Mouse (Mus musculus): ENCODE measurements around the gene Ick. TPM values are rescaled to one million over a fixed set of nuclear protein-coding genes. Genes with fewer than 3 reads are reported as not detected.
"Not testable (repeated sequence)": the region's sequence is repeated elsewhere in the genome, so short reads cannot be mapped to it uniquely, and the experiment has no call there.

Ick gene
- 3.4 to 5.2 TPM (median 3.9 TPM) in 3 replicates for total RNA-seq (2017)

DNA sequence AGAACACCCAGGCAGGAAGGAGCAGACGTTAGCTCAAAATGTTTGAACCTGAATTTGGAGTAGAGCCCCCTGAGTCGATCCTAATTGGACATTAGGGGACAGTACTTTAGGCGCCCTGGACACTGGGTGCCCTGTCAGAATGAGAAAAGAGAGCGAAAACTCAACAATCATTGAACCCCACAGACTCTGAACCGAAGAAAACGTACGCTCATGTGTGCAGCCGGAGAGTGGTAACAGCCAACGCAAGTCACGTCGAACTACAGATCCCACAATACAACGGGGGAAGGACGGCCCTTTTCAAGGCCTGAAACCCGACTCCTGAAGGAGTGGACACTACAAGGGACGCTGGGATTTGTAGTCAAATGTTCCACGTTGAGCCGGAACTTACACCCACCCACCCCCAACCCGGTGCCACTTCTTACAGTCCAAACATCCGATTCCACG, at the start of gene Ick, which contains the start of gene Fbxo9:
TSS of gene Ick (plus strand) at position 397 of the 444 bp plus-strand sequence.
TSS of gene Fbxo9 (minus strand) at position 270 of the 444 bp plus-strand sequence.
- peak; percentile 94 for ATAC-seq (replicated peaks; ENCODE audit: insufficient number of reproducible peaks, low FRiP score, low TSS enrichment, poor library complexity, severe bottlenecking)

GRCm38 (mm10) chr9:78059525-78060120, 49.4 kb upstream of the Ick start:
- no peak for ATAC-seq (replicated peaks; ENCODE audit: insufficient number of reproducible peaks, low FRiP score, low TSS enrichment, poor library complexity, severe bottlenecking)

DNA sequence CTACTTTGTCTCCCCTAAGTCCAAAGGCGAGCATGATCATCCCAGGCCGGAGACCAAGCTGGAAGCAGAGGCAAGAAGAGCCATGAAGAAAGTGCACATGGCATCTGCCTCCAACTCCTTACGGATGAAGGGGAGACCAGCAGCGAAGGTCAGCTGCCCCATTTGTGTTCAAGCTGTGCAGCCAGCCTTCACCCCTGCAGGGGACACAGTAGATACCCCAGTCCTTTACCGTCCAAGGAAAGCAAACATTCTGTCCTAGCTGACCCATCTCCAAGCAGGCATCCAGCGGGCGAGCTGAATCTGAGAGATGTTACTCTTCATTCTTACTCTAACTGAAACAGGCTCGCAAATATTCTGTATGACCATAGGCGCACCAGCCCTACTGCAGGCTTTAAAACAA, 46.6 kb upstream of the Ick start:
- ATAC-seq (replicated peaks; ENCODE audit: insufficient number of reproducible peaks, low FRiP score, low TSS enrichment, poor library complexity, severe bottlenecking), result no peak

DNA sequence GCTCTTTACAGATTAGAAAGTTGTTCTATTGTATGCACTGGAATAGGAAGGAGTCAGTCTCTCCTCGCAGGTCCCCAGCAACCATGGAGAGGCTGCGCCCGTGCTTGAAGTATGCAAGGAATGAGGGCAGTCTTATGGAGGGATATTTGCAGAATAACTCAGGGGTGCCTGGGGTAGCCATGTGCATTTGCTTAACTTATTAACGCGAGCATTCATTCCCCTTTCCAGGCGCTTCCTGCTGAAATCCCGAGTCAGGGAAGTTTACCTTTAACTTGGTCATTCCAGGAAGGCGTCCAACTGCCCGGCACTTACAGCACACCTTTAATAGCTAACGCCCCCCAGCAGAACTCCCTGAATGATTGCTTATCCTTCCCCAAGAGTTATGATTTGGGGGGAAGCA, 44.9 kb upstream of the Ick start:
- no peak for ATAC-seq (replicated peaks; ENCODE audit: insufficient number of reproducible peaks, low FRiP score, low TSS enrichment, poor library complexity, severe bottlenecking)

GRCm38 (mm10) chr9:78070496-78070895, 38.5 kb upstream of the Ick start:
- ATAC-seq (replicated peaks; ENCODE audit: insufficient number of reproducible peaks, low FRiP score, low TSS enrichment, poor library complexity, severe bottlenecking), result no peak

GRCm38 (mm10) chr9:78071626-78072025, 37.4 kb upstream of the Ick start:
- no peak for ATAC-seq (replicated peaks; ENCODE audit: insufficient number of reproducible peaks, low FRiP score, low TSS enrichment, poor library complexity, severe bottlenecking)

GRCm38 (mm10) chr9:78073291-78073690, 35.7 kb upstream of the Ick start:
- not testable (repeated sequence) for ATAC-seq (replicated peaks; ENCODE audit: insufficient number of reproducible peaks, low FRiP score, low TSS enrichment, poor library complexity, severe bottlenecking)

DNA sequence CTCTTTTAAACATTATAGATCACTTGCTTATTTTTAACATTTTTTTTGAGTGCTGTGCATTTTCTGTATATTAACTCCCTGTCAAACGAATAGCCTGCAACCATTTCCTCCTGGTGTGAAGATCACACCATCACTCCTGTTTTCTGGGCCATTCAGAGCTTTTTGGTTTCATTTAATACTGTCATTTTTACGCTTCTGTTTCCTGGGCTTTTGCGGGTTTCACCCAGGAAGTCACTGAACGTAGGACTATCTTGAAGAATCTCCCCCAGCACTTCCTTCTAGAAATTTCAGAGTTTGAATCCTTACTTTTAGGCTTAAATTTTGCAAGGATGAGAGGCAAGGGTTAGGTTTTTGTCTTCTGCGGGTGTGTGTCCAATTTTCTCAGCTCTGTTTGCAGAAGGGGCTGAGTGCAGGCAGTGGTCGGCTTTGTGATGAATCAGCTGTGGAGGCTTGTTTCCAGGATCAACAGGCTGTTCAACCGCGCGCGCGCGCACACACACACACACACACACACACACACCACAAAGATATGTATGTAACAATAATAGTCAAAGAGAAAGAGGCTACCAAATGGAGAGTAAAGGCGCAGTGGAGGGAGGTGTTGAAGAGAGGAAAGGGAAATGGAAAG, 35.2 kb upstream of the Ick start:
- no peak for ATAC-seq (replicated peaks; ENCODE audit: insufficient number of reproducible peaks, low FRiP score, low TSS enrichment, poor library complexity, severe bottlenecking)

DNA sequence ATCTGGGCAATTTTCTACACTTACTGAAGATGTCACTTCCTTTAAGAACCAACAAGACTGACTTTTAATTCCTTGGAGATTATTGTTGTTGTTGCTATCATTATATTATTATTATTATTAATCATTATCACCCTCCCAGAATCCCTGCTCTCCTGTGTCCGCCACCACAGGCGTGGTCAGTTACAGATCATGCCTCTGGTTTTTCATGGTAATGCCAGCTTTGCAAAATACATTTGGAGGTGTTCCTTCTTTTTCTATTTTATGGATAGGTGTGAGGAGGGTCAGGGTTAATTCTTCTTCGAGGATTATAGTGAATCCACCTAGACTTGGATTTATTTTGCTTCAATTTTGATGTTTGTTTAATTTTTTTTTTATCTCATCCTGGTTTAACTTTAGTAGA, 33.7 kb upstream of the Ick start:
- ATAC-seq (replicated peaks; ENCODE audit: insufficient number of reproducible peaks, low FRiP score, low TSS enrichment, poor library complexity, severe bottlenecking), result no peak

DNA sequence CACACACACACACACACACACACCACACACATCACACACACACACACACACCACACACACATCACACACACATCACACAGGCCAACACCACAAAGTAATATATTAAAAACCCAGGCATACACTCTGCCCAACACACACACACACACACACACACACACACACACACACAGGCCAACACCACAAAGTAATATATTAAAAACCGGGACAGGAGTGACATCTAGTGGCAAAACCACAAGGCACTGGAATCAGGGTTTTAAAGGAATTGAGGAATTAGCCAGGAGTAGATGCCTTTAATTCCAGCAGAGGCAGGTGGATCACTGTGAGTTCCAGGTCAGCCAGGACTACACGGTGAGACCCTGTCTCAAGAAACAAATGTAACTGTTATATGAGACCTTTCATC, 30.8 kb upstream of the Ick start:
- ATAC-seq (replicated peaks; ENCODE audit: insufficient number of reproducible peaks, low FRiP score, low TSS enrichment, poor library complexity, severe bottlenecking), result no peak

DNA sequence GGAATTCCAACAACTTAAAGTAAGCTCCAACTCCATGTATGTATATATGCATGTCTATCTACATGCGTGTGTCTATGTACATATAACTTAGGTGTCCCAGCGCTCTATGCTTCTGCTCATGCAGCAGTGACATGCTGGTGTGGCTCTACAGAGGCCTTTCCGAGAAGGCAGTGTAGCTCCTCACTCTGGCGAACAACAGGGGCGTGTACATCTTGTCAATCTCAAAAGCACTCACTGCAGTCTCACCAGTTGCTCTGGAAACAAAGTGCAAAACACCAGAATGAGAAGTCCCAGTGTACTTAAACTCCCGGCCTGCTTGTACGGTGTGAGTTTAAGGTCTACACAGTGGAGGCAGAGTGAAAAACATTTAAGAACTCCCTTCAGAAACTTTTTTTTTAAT, 27.2 kb upstream of the Ick start:
- ATAC-seq (replicated peaks; ENCODE audit: insufficient number of reproducible peaks, low FRiP score, low TSS enrichment, poor library complexity, severe bottlenecking), result no peak

GRCm38 (mm10) chr9:78084341-78084740, 24.7 kb upstream of the Ick start:
- no peak for ATAC-seq (replicated peaks; ENCODE audit: insufficient number of reproducible peaks, low FRiP score, low TSS enrichment, poor library complexity, severe bottlenecking)

DNA sequence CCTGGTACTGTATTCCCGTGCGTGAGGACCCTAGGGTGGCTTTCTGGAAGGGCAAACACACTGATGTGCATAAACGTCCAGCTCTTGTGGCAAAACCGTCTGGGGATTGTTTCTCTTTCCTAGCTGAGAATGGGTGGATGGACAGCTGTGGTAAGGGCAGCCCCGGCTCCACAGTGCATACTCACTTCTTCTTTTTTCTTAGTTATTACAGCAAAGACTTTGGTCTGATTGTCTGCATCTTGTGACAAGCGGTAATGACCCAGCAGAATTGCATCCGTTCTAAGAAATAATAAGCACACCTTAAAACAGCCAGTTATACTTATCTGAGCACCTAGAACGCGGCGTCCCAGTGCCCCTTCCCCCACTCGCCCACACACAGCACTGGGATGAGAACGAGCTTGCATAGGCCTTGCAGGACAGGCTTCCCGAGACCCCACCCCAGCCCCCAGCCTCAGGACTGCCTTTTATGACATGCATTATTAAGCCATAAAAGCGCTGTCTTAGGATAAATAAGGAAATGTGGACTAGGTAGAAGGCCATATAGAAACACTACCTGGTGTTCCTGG, 23.2 kb upstream of the Ick start:
- peak; percentile 47 for ATAC-seq (replicated peaks; ENCODE audit: insufficient number of reproducible peaks, low FRiP score, low TSS enrichment, poor library complexity, severe bottlenecking)

DNA sequence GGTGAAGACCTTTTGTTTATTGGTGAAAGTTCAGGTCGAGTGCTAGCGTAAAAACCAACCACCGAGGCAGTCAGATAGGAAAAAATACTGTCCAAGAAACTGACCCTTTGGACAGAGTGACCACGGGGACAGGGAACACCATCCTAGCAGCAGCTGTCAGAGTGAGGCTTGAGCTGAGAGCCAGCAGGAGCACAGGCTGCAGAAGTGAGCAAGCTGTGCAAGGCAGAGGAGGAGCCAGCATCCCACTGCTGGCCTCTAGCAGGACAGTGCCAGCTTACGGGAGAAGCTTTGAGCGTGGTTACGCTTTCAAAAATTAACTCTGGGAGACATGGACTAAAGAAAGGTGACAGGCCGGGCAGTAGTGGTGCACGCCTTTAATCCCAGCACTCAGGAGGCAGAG, 21.2 kb upstream of the Ick start:
- ATAC-seq (replicated peaks; ENCODE audit: insufficient number of reproducible peaks, low FRiP score, low TSS enrichment, poor library complexity, severe bottlenecking), result no peak

DNA sequence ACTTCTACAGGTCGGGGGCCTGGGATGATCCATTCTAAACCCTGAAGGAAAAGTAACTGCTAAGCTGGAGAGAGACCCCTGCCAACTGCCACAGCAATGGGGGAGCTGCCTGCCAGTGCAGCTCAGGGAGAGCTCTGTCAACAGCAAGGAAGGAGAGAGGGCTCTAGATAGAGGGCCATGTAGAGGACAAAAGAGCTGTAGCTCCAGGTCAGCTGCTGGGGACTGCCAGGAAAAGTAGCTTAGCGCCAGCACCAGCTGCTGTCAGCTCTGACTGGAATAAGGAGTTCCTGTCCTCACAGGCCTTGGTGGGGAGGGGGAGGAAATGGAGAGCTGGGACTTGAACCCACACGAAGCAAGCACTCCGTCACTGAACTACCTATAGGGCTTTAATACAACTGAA, 20.5 kb upstream of the Ick start:
- ATAC-seq (replicated peaks; ENCODE audit: insufficient number of reproducible peaks, low FRiP score, low TSS enrichment, poor library complexity, severe bottlenecking), result no peak

DNA sequence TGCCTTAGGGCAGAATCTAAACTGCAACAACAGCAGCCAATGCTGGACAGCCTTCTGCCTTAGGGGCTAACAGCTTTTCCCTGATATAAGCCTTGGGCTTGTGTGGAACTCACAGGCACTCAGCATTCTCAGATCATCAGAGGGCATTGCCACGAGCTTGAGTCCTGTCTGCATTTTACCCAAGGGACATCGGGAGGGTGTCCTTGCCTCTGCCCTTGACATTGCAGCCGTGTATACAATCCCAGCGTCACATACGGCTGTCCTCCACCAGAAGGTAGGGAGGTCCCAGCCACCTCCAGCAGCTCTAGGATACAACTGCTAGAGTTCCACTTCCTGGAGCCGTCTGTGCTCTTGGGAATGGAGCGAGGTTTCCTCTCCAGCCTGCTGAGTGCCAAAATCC, 20.0 kb upstream of the Ick start:
- no peak for ATAC-seq (replicated peaks; ENCODE audit: insufficient number of reproducible peaks, low FRiP score, low TSS enrichment, poor library complexity, severe bottlenecking)

DNA sequence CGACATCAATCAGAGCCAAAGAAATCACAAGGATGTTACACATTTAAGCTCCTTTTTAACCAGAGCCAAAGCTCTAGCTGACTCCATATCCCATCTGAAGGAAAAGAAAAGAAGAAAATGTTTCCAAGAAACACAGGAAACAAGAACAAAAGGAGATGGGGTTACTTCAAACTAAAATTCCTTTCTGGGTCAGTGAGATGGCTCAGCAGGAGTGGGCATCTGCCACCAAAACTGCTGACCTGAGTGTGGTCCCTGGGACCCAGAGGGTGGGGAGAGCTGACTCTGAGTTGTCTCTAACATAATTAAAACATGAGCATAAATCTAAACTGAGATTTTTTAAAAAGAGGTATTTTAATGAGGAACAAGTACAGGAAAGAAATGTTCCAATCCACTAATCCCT, 19.1 kb upstream of the Ick start:
- no peak for ATAC-seq (replicated peaks; ENCODE audit: insufficient number of reproducible peaks, low FRiP score, low TSS enrichment, poor library complexity, severe bottlenecking)

GRCm38 (mm10) chr9:78090596-78090995, 18.4 kb upstream of the Ick start:
- ATAC-seq (replicated peaks; ENCODE audit: insufficient number of reproducible peaks, low FRiP score, low TSS enrichment, poor library complexity, severe bottlenecking), result no peak

GRCm38 (mm10) chr9:78095686-78096085, 13.3 kb upstream of the Ick start:
- no peak for ATAC-seq (replicated peaks; ENCODE audit: insufficient number of reproducible peaks, low FRiP score, low TSS enrichment, poor library complexity, severe bottlenecking)

DNA sequence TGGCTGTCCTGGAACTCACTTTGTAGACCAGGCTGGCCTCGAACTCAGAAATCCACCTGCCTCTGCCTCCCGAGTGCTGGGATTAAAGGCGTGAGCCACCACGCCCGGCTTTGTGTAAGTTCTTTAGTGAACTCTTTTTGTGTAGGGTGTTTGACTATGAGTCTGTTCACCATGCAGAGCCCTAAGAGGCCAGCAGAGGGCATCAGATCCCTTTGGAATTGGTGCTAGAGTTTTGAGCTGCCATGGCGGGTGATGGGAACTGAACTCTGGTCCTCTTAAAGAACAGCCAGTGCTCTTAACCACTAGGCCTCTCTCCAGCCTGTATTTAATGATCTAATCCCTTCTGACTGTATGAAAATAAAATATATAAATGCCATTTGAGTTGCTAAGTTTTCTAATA, 12.6 kb upstream of the Ick start:
- no peak for ATAC-seq (replicated peaks; ENCODE audit: insufficient number of reproducible peaks, low FRiP score, low TSS enrichment, poor library complexity, severe bottlenecking)

Data from monocyte, adult 5-6 weeks (primary cell).